Mouse (Mus musculus): ENCODE data around the gene Nuf2. TPM values are rescaled to one million over a fixed set of nuclear protein-coding genes. Genes with fewer than 3 reads are reported as not detected.
"Not testable (repeated sequence)": the region's sequence is repeated elsewhere in the genome, so short reads cannot be mapped to it uniquely, and the experiment has no call there.

The Nuf2 gene
- total RNA-seq (2017): 113 and 119 TPM in 2 replicates

DNA sequence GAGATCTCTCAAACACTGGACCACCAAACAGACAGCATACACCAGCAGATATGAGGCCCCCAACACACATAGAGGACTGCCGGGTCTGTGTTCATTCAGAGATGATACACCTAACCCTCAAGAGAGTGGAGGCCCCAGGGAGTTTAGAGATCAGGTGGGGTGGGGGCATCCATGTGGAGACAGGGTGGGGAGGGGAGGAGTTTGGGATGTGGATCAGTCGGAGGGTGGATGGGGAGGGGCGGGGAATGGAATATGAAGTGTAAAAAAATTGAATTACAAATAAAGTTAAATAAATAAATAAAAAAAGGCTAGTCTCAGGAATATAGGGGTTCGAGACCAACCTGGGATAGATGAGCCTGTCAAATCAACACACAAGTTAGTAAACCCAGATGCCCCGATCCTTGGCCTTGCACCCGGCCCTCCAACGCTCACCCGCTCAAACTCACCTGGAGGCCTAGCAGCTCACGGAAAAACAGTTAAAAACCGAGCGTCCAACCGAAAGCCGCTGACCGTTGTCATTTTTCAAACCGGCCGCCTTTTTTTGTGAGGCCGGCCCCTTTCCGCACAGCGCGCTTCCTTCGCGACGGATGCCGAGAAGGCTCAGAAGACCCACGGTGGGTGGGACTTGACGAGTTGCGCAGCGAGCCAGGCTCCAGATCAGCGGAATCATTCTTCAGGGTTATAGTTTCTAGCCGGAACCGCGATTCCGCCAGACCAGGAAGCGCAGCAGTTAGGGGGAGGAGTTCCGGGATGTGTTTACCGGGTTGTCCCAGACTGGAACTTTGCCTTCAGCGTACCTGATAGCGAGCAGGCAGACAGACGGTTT, at the start of gene Nuf2:
Gene Nuf2, minus strand, starts transcription at position 589 of the 826 bp plus-strand sequence.
- peak; percentile 99 to 100 for ATAC-seq (replicated peaks in 1 of 2; ENCODE audit: insufficient read depth in 1 of 2, low FRiP score in 2 of 2, low TSS enrichment in 1 of 2, low read depth in 1 of 2, poor library complexity in 2 of 2, severe bottlenecking in 2 of 2)

DNA sequence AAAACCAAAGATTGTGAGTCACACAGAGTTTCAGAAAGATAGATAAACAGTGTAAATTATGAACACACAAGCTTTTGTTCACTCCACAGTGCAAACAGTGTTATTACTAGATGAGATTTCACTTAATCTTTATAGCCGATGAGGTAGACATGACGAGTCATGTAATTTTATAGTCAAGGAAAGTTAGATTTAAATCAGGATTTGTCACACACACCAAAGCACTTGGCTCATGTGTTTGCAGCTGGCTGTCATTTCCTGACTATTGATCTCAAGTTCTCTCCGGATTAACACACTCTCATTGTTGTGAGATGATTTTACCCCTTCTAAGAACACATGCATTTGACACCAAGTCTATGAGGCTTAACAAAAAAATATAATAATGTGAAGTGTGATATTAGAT, 48.3 kb upstream of the Nuf2 start:
- no peak for ATAC-seq (replicated peaks in 1 of 2; ENCODE audit: insufficient read depth in 1 of 2, low FRiP score in 2 of 2, low TSS enrichment in 1 of 2, low read depth in 1 of 2, poor library complexity in 2 of 2, severe bottlenecking in 2 of 2)

DNA sequence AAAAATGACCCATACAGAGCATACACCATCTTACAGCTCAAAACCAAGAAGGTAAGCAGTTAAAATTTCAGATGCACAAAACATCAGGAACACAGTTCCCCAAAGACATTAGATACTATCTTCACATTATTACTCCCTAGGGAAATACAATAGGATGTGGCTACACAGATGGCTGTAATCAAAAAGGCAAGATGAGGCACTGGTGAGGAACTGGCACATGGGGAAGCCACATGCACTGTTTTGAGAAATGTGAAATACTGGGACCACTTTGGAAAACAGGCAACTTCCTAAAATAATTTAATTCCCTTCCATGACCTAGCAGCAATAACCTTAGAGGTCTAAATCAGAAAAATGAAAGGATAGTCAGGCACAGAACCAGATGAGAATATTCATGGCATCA, 42.9 kb upstream of the Nuf2 start:
- no peak for ATAC-seq (replicated peaks in 1 of 2; ENCODE audit: insufficient read depth in 1 of 2, low FRiP score in 2 of 2, low TSS enrichment in 1 of 2, low read depth in 1 of 2, poor library complexity in 2 of 2, severe bottlenecking in 2 of 2)

DNA sequence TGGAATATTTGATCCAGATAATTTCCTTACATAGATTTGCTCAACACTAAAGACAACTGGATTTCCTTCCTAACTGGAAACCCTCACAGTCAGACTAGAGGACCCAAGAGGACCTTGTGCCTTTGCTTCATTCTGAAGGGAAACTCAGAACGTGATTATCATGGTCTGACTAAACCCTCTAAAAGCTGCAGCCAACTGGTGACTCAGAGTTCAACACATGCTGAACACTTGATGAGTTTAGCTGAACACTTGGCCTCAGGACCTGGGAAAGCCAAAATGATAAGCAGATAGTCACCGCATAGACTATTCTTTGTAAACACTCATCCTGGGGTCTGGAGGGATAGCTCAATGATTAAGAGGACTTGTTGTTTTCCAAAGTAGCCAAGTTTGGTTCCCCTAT, 24.4 kb upstream of the Nuf2 start:
- no peak for ATAC-seq (replicated peaks in 1 of 2; ENCODE audit: insufficient read depth in 1 of 2, low FRiP score in 2 of 2, low TSS enrichment in 1 of 2, low read depth in 1 of 2, poor library complexity in 2 of 2, severe bottlenecking in 2 of 2)

DNA sequence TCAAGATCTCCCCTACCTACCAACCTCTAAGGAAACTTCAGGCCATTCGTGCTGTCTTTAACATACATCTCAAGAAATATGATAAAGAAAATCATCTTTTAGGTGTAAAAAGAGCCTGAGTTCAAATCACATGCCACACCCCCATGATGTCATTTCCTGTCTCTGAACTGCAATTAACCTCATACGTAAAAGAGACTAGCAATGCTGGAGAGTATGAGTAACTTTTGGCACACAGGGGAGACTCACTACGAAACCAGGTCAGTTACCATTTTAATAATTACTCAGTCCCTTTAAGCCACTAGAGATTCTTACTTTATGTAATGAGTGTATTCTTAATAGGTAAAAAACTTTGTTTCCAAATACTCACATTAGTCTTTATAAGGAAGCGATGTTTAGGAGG, 23.8 kb upstream of the Nuf2 start:
- no peak for ATAC-seq (replicated peaks in 1 of 2; ENCODE audit: insufficient read depth in 1 of 2, low FRiP score in 2 of 2, low TSS enrichment in 1 of 2, low read depth in 1 of 2, poor library complexity in 2 of 2, severe bottlenecking in 2 of 2)

DNA sequence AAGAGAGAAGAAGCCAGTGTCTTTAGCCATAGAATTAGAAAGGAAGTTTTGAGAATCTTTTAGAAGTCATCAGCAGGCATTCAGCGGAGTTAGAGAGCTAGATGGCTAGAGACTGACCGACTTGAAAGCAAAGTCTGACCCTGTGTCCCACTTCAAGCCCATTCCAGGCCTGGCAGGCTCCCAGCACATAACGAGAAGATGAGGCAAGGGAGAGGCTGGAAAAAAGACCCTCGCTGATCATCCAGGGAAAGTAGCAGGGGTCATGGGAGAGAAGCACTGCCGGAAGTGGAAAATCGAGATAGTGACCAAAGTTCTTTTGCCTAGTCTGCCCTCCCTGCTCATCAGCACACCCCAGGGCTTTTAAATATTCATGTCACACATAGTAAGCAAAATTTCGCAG, 22.2 kb upstream of the Nuf2 start:
- no peak for ATAC-seq (replicated peaks in 1 of 2; ENCODE audit: insufficient read depth in 1 of 2, low FRiP score in 2 of 2, low TSS enrichment in 1 of 2, low read depth in 1 of 2, poor library complexity in 2 of 2, severe bottlenecking in 2 of 2)

DNA sequence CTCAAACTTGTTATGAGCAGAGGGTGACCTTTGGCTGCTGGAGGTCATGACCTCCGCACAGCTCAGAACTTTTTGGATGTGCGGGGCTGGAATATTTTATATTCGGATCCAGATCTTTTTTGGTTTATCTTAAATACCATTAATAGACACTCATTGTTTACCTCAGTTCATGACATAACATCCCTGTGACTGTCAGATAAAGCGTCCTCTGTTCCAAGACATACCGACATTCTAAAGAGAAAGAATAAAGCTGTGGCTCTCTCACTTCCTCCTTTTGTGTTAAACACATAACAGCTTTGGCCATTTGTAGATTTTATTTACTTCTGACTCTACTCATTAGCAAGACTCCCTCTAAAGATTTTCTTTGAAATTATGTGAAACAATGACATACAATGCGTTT, 9.2 kb upstream of the Nuf2 start:
- no peak for ATAC-seq (replicated peaks in 1 of 2; ENCODE audit: insufficient read depth in 1 of 2, low FRiP score in 2 of 2, low TSS enrichment in 1 of 2, low read depth in 1 of 2, poor library complexity in 2 of 2, severe bottlenecking in 2 of 2)

DNA sequence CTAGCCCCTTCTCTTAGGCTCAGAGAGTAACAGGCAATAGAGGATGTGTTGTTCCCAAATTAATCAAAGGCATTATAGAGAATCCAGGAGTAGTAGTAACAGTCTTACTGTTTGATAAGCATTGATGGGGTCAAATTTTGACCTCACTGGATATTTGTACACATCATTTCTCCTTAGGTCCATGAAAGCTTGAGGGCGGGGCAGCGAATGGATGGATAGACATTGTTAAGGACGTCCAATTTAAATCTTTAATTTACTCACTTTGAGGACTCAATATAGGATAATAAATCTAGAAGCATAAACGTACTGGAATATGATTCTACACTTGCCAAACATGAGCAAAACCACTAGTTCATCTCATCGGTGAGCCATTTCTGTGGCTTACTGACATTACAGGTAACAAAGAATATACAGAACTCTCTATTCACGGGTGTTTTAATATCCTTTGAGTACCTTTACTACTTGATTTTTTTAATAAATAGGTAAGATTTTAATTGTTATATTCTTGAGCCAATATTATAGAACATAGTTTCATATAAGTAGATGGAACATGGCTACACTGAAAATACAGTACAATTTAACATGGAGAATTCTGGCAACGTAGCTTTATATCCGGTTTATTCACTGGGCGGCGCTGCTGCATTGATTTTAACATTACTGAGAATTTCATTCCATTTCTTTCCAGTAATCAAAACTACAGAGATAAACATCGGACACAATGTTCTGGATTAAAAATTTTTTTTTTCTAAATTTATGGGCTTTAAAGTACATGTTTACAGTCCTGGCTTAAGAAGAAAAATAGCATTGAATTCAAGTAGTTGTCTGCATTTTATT, 655 bp upstream of the Nuf2 start:
- peak; percentile 62 to 68 for ATAC-seq (replicated peaks in 1 of 2; ENCODE audit: insufficient read depth in 1 of 2, low FRiP score in 2 of 2, low TSS enrichment in 1 of 2, low read depth in 1 of 2, poor library complexity in 2 of 2, severe bottlenecking in 2 of 2)

DNA sequence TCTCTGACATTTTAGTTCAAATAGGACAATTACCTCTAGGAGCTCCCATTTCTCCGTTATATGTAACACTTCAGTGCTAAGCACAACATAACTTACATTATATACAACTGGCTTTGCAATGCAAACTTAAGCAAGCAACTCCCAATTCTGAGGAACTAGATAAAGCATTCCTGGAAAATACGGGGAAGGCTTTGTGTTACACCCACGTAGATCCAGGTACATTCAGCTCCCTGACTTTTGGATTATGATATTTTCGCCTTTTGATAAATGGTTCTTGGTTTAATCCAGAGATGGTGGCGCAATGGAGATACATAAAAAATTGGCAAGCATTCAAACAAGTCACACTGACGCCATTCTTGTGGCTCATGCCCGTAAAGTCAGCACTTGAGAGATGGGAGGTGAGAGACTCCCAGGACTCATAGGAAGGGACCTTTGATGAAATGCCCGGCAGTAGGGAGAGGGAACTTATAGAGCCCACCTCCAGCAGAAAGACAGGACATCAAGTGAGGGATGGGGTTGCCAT, 1.2 kb downstream of the Nuf2 start:
- no peak for ATAC-seq (replicated peaks in 1 of 2; ENCODE audit: insufficient read depth in 1 of 2, low FRiP score in 2 of 2, low TSS enrichment in 1 of 2, low read depth in 1 of 2, poor library complexity in 2 of 2, severe bottlenecking in 2 of 2)

DNA sequence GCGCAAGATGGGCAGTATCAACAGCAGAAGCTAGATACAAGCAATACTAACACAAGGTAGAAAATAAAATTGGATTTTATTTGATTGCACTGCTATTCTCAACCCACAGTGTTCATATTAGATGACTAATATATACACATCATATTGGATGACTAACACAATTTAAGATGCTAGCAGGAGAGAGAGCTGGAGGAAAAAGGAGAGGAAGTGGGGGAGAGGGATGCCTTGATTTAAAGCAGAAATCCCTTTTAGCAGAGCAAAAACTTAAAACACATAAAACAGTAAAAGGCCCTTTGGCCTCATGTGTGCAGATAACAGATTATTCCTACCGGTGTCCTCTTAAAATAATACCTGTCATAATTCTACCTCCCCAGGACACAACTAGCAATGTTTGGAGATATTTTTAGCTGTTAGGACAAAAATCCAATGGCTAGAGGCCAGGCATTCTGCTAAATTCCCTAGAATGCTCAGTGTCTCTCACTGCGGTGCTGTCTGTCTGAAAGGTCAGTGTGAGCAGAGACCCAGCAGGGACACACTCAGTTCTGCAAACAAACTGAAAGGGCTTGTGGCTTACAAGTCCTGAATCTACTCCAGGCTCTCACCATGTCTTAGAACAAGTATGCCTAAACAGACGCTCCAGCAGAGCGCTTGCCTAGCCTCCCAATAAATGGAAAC, 5.1 kb downstream of the Nuf2 start:
- ATAC-seq (replicated peaks in 1 of 2; ENCODE audit: insufficient read depth in 1 of 2, low FRiP score in 2 of 2, low TSS enrichment in 1 of 2, low read depth in 1 of 2, poor library complexity in 2 of 2, severe bottlenecking in 2 of 2): no peak

DNA sequence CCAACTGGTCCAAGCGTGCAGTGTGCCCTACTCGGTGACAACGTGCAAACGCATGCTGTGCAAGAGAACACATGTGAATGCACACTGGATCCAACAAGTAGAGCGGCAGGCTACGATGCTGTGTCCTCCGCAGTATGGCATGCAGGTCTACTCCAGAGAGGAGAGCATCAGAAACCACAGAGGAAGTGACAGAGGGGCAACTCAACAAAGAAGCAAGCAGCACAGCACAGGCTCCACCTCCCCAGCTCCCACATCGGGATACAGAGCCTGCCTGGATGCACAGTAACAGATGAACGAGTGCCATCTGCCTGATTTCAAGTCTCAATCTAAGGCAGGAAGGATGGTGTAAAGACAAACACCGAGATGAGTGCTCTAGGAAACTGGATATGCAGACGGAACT, 11.9 kb downstream of the Nuf2 start:
- no peak for ATAC-seq (replicated peaks in 1 of 2; ENCODE audit: insufficient read depth in 1 of 2, low FRiP score in 2 of 2, low TSS enrichment in 1 of 2, low read depth in 1 of 2, poor library complexity in 2 of 2, severe bottlenecking in 2 of 2)

DNA sequence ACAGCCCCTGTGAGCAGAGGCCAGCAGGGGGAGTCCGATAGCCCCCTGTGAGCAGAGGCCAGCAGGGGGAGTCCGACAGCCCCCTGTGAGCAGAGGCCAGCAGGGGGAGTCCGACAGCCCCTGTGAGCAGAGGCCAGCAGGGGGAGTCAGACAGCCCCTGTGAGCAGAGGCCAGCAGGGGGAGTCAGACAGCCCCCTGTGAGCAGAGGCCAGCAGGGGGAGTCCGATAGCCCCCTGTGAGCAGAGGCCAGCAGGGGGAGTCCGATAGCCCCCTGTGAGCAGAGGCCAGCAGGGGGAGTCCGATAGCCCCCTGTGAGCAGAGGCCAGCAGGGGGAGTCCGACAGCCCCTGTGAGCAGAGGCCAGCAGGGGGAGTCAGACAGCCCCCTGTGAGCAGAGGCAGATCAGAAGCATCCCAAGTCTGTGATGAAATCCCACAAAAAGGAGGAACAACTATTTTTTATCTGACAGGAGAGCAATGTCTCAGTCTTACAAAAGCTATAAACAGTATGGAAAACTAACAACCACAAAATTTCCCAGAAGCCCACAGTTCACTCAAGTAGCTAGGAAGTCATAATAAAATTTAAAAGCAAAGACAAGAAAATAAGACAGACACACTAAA, 13.3 kb downstream of the Nuf2 start:
- not testable (repeated sequence) for ATAC-seq (replicated peaks in 1 of 2; ENCODE audit: insufficient read depth in 1 of 2, low FRiP score in 2 of 2, low TSS enrichment in 1 of 2, low read depth in 1 of 2, poor library complexity in 2 of 2, severe bottlenecking in 2 of 2)

DNA sequence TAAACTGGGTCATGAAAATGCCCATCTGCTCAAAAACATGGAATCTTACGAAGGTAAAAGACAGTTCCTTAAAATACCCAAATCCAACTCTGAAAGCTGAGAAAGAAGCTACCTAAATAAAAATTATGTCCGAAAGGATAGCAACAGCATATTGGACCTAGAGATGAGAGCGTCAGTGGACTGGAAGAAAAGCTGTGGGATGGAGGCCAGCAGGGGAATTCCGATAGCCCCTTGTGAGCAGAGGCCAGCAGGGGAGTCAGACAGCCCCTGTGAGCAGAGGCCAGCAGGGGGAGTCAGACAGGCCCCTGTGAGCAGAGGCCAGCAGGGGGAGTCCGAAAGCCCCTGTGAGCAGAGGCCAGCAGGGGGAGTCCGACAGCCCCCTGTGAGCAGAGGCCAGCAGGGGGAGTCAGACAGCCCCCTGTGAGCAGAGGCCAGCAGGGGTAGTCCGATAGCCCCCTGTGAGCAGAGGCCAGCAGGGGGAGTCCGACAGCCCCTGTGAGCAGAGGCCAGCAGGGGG, 13.8 kb downstream of the Nuf2 start:
- ATAC-seq (replicated peaks in 1 of 2; ENCODE audit: insufficient read depth in 1 of 2, low FRiP score in 2 of 2, low TSS enrichment in 1 of 2, low read depth in 1 of 2, poor library complexity in 2 of 2, severe bottlenecking in 2 of 2): no peak

DNA sequence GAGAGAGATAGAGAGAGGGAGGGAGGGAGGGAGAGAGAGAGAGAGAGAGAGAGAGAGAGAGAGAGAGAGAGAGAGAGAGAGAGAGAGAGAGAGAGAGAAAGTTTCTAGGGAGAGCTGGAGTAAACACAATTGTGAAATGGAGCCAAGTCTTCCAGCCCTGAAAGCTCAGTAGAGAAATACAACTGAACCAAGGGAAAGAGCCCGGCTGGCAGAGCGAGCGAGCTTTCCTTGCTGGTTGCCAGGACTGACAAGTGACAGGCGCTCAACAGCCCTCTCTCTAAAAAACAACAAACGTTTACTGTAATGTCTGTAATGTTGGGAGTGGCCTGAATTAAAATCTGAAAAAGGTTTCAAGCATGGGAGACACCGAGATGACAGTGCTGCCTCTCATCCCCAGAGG, 24.9 kb downstream of the Nuf2 start:
- ATAC-seq (replicated peaks in 1 of 2; ENCODE audit: insufficient read depth in 1 of 2, low FRiP score in 2 of 2, low TSS enrichment in 1 of 2, low read depth in 1 of 2, poor library complexity in 2 of 2, severe bottlenecking in 2 of 2): no peak

DNA sequence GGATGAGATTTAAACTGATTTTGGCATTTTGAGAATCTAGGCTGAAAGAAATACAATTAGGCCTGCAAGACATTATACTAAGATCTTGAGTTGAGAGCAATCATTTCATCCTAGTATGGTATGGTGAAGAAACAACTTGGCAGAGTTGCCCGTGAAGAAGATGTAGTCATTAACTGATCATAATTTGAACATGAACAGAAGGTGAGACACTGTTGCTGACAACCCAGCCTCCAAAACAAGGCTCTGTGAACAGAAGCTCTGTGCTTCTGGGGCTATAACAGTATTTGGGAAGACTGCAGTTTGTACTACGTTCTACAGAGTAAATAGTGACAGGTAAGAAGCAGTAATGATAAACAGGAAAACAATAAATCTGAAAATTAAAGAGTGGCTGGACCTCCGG, 28.4 kb downstream of the Nuf2 start:
- no peak for ATAC-seq (replicated peaks in 1 of 2; ENCODE audit: insufficient read depth in 1 of 2, low FRiP score in 2 of 2, low TSS enrichment in 1 of 2, low read depth in 1 of 2, poor library complexity in 2 of 2, severe bottlenecking in 2 of 2)

DNA sequence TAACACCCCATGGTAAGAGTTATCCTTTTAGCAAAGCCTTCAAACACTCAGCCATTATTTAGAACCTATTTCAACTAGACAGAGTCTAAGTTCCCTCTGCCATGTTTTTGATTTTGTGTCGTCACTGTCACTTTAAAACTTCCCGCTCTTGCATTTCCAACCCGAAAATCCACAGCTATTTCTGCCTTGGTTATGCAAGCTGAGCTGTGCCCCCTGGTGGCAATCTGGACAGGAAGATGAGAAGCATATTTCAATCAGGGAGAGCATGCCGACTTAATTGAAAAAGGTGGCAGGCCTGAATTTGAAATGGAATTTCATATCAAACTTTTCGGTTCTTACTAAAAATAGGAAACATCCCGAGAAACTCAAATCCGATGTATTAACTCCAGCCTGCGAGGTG, 35.6 kb downstream of the Nuf2 start:
- no peak for ATAC-seq (replicated peaks in 1 of 2; ENCODE audit: insufficient read depth in 1 of 2, low FRiP score in 2 of 2, low TSS enrichment in 1 of 2, low read depth in 1 of 2, poor library complexity in 2 of 2, severe bottlenecking in 2 of 2)

DNA sequence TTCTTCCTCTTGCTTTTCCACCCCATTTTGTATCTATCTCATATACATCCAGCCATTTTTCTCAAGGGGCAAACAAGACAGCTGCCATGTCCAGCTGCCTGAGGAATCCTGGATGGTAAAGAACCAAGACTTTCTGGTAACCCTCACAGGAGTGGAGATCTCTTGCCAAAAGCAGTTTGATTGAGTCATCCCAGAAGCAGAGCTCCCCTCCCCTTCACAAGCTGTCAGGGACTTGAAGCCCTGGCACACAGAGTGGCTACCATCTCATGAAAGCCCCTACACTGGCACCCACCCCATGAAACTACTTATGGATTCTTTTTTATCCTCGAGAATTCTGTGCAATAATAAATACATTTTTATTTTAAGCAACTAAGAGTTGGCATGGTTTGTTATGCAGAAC, 39.7 kb downstream of the Nuf2 start:
- no peak for ATAC-seq (replicated peaks in 1 of 2; ENCODE audit: insufficient read depth in 1 of 2, low FRiP score in 2 of 2, low TSS enrichment in 1 of 2, low read depth in 1 of 2, poor library complexity in 2 of 2, severe bottlenecking in 2 of 2)

All from hematopoietic stem cell, adult 5-6 weeks (primary cell).